Mouse (Mus musculus): ENCODE results near the gene Tomt.

GRCm38 (mm10) chr7:101858362-101858761 lies 47.8 kb downstream of the Tomt start:
- no peak for TF ChIP-seq POLR2A (IDR thresholded peaks at IDR 0.05; ENCODE audit: borderline replicate concordance, extremely low read depth, low read depth, low read length)
- no peak for TF ChIP-seq CTCF (IDR thresholded peaks at IDR 0.05; ENCODE audit: insufficient read depth, low read length)
